Mouse (Mus musculus): Measurements from ENCODE around the gene Calcb.

DNA sequence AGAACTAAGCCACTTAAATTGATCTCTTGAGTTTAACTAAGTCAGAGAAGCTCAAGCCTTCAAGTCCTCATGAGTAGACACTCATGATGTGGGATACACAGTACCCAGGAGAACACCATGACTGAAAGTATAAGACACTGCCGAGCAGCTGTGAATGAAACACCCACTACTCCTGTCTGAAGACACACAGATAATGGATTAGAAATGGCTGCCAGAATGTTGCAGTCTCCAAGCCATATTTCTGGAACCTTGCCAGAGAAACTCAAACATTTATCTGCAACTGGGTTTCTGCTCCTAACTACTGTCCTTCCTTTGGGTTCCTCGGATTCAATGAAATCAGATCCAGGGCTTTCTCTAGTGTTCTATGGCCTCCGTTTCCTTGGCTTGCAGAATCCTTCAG, 48.1 kb downstream of the Calcb start:
- TF ChIP-seq CTCF (IDR thresholded peaks at IDR 0.05; ENCODE audit: insufficient read depth, low read length) (no peak), POLR2A (IDR thresholded peaks at IDR 0.05; ENCODE audit: borderline replicate concordance, extremely low read depth, low read depth, low read length) (no peak)
